In the genomic region with DNA sequence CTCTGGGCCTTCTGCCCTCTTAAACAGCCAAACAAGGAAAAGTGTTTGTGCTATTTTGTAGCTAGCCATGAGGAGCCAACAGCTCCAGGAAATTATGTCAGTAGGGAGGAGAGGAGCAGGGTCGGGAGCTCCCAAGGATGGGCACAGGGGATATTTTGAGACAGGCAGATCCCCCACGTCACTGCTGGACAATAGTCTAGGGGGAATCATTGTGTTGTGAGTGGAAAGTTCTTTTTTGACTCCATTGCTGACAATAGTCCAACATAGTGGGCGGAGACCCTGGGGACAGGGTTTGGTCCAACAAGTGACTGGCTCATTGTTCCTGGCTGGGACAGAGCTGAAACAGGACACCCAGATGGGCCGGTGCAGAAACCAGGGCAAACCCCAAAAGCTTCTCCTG, we compare ENCODE assay signal across 11 mouse cellular contexts. TPM values are rescaled to one million over a fixed set of nuclear protein-coding genes. Genes with fewer than 3 reads are reported as not detected.
DNase-seq lines count a peak whose midpoint lies in the region.
"Had no signal": no experiment of that assay in that cellular context is flagged by ENCODE, and none has a peak within 500 bp of the region (broad histone marks: within the 10 kb centered on the region; RNA-seq: fewer than 3 reads in every experiment).

No protein-coding gene starts in this region.

- peak; percentile 34 for DNase-seq in adrenal gland, postnatal 14 days
- no peak for DNase-seq in adrenal gland, postnatal 25 days
- peak; percentile 9 for DNase-seq in 3T3-L1 (ENCODE audit: low read depth, low spot score)
- peak; percentile 91 for DNase-seq in heart, adult 8-10 months (ENCODE audit: low spot score)
- DNase-seq in kidney, postnatal 36 days, result peak; percentile 46 to 68
- DNase-seq in thymus, postnatal 14 days, result no peak
- no peak for DNase-seq in retina, embryonic 14.5 days (ENCODE audit: low spot score)
- no peak for DNase-seq in spleen, postnatal 36 days (ENCODE audit: low spot score in 2 of 2)
- DNase-seq: embryo, embryonic 11 days; retina, postnatal 1 day had no signal

RNA-seq across cellular contexts. Expression of gene P2ry6, which starts 18.7 kb away (rescaled TPM):
- total RNA-seq in adrenal gland, postnatal 14 days (2021), result 2.4 and 4.8 TPM in 2 replicates
- 5.8 and 9.5 TPM in 2 replicates for total RNA-seq in adrenal gland, postnatal 25 days (2021)
- total RNA-seq in heart, adult 8-10 months (2022), result 1 to 10 TPM; 2.7 to 4.0 (median 3.3) TPM
- total RNA-seq: hematopoietic stem cell, adult 5-6 weeks had no signal

RNA-seq across cellular contexts. Expression of gene P2ry2, which starts 19.5 kb away (rescaled TPM):
- 4.3 and 5.0 TPM in 2 replicates for total RNA-seq in adrenal gland, postnatal 14 days (2021)
- 1.2 and 2.3 TPM in 2 replicates for total RNA-seq in adrenal gland, postnatal 25 days (2021)
- total RNA-seq in heart, adult 8-10 months (2022), result 10 to 100 TPM; 24.6 to 27.7 (median 27.2) TPM

Comparison
In these comparisons a context has a peak if more than half of its experiments do, and no peak if none do; other contexts are left out.
1. DNase-seq: peak in adrenal gland, postnatal 14 days (single experiment), 3T3-L1 (single experiment), heart, adult 8-10 months (single experiment) and kidney, postnatal 36 days (2 of 2); none in adrenal gland, postnatal 25 days (single experiment), thymus, postnatal 14 days (single experiment), retina, embryonic 14.5 days (single experiment) and spleen, postnatal 36 days (0 of 2).